Mouse (Mus musculus) heart, embryonic 10.5 days (tissue): Measurements from ENCODE around the gene Zfhx3. TPM values are rescaled to one million over a fixed set of nuclear protein-coding genes. Genes with fewer than 3 reads are reported as not detected.

ENCODE experiments used
- DNase-seq: peaks from one replicate; pipeline ENCODE4 v3.0.0-alpha.2; 2017; ENCODE audit warnings: low spot score
- H3K27ac ChIP-seq: fragments of 300-500 bp; sonication (generic); 2 replicates; pipeline ENCODE4 v1.5.1; 2016; ENCODE audit warnings: mild to moderate bottlenecking
- H3K27me3 ChIP-seq: fragments of 300-500 bp; sonication (generic); 2 replicates; pipeline ENCODE4 v1.6.1; 2016; ENCODE audit warnings: mild to moderate bottlenecking; ENCODE audit not compliant: poor library complexity, insufficient read depth, severe bottlenecking
- H3K36me3 ChIP-seq: fragments of 300-500 bp; sonication (generic); 2 replicates; pipeline ENCODE4 v1.6.1; 2016; ENCODE audit warnings: mild to moderate bottlenecking, moderate library complexity
- H3K4me1 ChIP-seq: fragments of 300-500 bp; sonication (generic); 2 replicates; pipeline ENCODE4 v1.6.1; 2016; ENCODE audit warnings: mild to moderate bottlenecking
- H3K4me3 ChIP-seq: fragments of 300-500 bp; sonication (generic); 2 replicates; pipeline ENCODE4 v1.5.1; 2016; ENCODE audit warnings: mild to moderate bottlenecking, moderate library complexity
- H3K9me3 ChIP-seq: fragments of 300-500 bp; sonication (generic); 2 replicates; pipeline ENCODE4 v1.6.1; 2016; ENCODE audit warnings: mild to moderate bottlenecking, moderate library complexity
- WGBS: fragments of 180-500 bp; shearing (Covaris S2); methylation state at CpG from one replicate; pipeline ENCODE4 v1.1.7; 2016; 5-methylcytosine and 5-hydroxymethylcytosine counted together
- polyA plus RNA-seq: library from polyadenylated mRNA; unstranded; fragments of >200 nt; fragmentation: Nextera tagmentation; extraction: Ambion mirVana; gene quantifications from 2 replicates; pipeline ENCODE4 v1.2.1, GENCODE M21; 2016

Zfhx3 gene
- polyA plus RNA-seq, 1 experiment from 2014 or later, result 9.7 TPM

- H3K27me3 ChIP-seq, result no peaks in the 10 kb centered on the region
- no peak overlapping the region for H3K27ac ChIP-seq
- H3K36me3 ChIP-seq, result no peaks in the 10 kb centered on the region
- H3K4me1 ChIP-seq, result no peaks in the 10 kb centered on the region
- no peaks in the 10 kb centered on the region for H3K9me3 ChIP-seq
- WGBS, result 87% methylated on average over 3 of the region's 3 CpGs
- no peak overlapping the region for H3K4me3 ChIP-seq
- DNase-seq, result no peak
Observed at GRCm38 (mm10) chr8:108470269-108470668, 527.8 kb downstream of the Zfhx3 start.

GRCm38 (mm10) chr8:108474556-108474955, 532.1 kb downstream of the Zfhx3 start:
- no peak overlapping the region for H3K4me3 ChIP-seq
- DNase-seq, result no peak
- H3K36me3 ChIP-seq, result no peaks in the 10 kb centered on the region
- H3K9me3 ChIP-seq, result no peaks in the 10 kb centered on the region
- H3K4me1 ChIP-seq, result peaks cover 6% of the 10 kb centered on the region; the same call in 1 of the 2 replicates
- 80% methylated on average over 10 of the region's 10 CpGs for WGBS
- no peak overlapping the region for H3K27ac ChIP-seq
- no peaks in the 10 kb centered on the region for H3K27me3 ChIP-seq

- Histone ChIP-seq H3K36me3 (no peaks in the 10 kb centered on the region), H3K9me3 (no peaks in the 10 kb centered on the region), H3K27me3 (no peaks in the 10 kb centered on the region), H3K27ac (no peak overlapping the region), H3K4me3 (no peak overlapping the region), H3K4me1 (peaks cover 19% of the 10 kb centered on the region)
- WGBS, result 43% methylated on average over 8 of the region's 8 CpGs
- DNase-seq, result no peak
Observed at GRCm38 (mm10) chr8:108478131-108478530, 535.7 kb downstream of the Zfhx3 start.

- 63% methylated on average over 12 of the region's 12 CpGs for WGBS
- Histone ChIP-seq H3K9me3 (no peaks in the 10 kb centered on the region), H3K4me1 (peaks cover 19% of the 10 kb centered on the region), H3K4me3 (no peak overlapping the region), H3K36me3 (no peaks in the 10 kb centered on the region), H3K27me3 (no peaks in the 10 kb centered on the region), H3K27ac (no peak overlapping the region)
- no peak for DNase-seq
Observed at GRCm38 (mm10) chr8:108480141-108480540, 537.7 kb downstream of the Zfhx3 start.

- no peaks in the 10 kb centered on the region for H3K27me3 ChIP-seq
- H3K4me3 ChIP-seq, result no peak overlapping the region
- no peaks in the 10 kb centered on the region for H3K9me3 ChIP-seq
- 34% methylated on average over 11 of the region's 11 CpGs for WGBS
- peak overlapping the region; percentile 64 for H3K27ac ChIP-seq
- no peak for DNase-seq
- peaks cover 19% of the 10 kb centered on the region for H3K4me1 ChIP-seq
- no peaks in the 10 kb centered on the region for H3K36me3 ChIP-seq
Observed at GRCm38 (mm10) chr8:108481167-108481815, 538.8 kb downstream of the Zfhx3 start.

- no peak for DNase-seq
Observed at GRCm38 (mm10) chr8:108496101-108496500, 553.7 kb downstream of the Zfhx3 start.

GRCm38 (mm10) chr8:108506779-108507178, 564.3 kb downstream of the Zfhx3 start:
- no peak for DNase-seq
- Histone ChIP-seq H3K36me3 (no peaks in the 10 kb centered on the region), H3K27me3 (no peaks in the 10 kb centered on the region), H3K4me1 (no peaks in the 10 kb centered on the region), H3K27ac (no peak overlapping the region), H3K4me3 (no peak overlapping the region), H3K9me3 (no peaks in the 10 kb centered on the region)
- WGBS, result 78% methylated on average over 3 of the region's 3 CpGs

More at GRCm38 (mm10) chr8:108496101-108496500, 553.7 kb downstream of the Zfhx3 start:
- H3K27me3 ChIP-seq, result no peaks in the 10 kb centered on the region
- no peak overlapping the region for H3K27ac ChIP-seq
- H3K4me3 ChIP-seq, result no peak overlapping the region
- 84% methylated on average over 12 of the region's 12 CpGs for WGBS
- no peaks in the 10 kb centered on the region for H3K4me1 ChIP-seq
- H3K9me3 ChIP-seq, result no peaks in the 10 kb centered on the region
- H3K36me3 ChIP-seq, result no peaks in the 10 kb centered on the region

- no peak for DNase-seq
- H3K36me3 ChIP-seq, result no peaks in the 10 kb centered on the region
- H3K4me1 ChIP-seq, result no peaks in the 10 kb centered on the region
- H3K27ac ChIP-seq, result no peak overlapping the region
- no peaks in the 10 kb centered on the region for H3K27me3 ChIP-seq
- H3K4me3 ChIP-seq, result no peak overlapping the region
- no peaks in the 10 kb centered on the region for H3K9me3 ChIP-seq
- WGBS, result 87% methylated on average over 3 of the region's 3 CpGs
Observed at GRCm38 (mm10) chr8:108507769-108508168, 565.3 kb downstream of the Zfhx3 start.

GRCm38 (mm10) chr8:108510641-108511325, 568.3 kb downstream of the Zfhx3 start:
- 66% methylated on average over 14 of the region's 14 CpGs for WGBS
- Histone ChIP-seq H3K36me3 (no peaks in the 10 kb centered on the region), H3K27ac (no peak overlapping the region), H3K9me3 (no peaks in the 10 kb centered on the region), H3K4me3 (no peak overlapping the region), H3K4me1 (no peaks in the 10 kb centered on the region), H3K27me3 (no peaks in the 10 kb centered on the region)
- no peak for DNase-seq

GRCm38 (mm10) chr8:108518116-108518515, 575.7 kb downstream of the Zfhx3 start:
- Histone ChIP-seq H3K4me3 (no peak overlapping the region), H3K9me3 (no peaks in the 10 kb centered on the region), H3K36me3 (no peaks in the 10 kb centered on the region), H3K4me1 (no peaks in the 10 kb centered on the region), H3K27me3 (no peaks in the 10 kb centered on the region), H3K27ac (no peak overlapping the region)
- no peak for DNase-seq
- WGBS, result 91% methylated on average over 7 of the region's 7 CpGs

GRCm38 (mm10) chr8:108522050-108522449, 579.6 kb downstream of the Zfhx3 start:
- DNase-seq, result peak; percentile 46
- Histone ChIP-seq H3K9me3 (no peaks in the 10 kb centered on the region), H3K27me3 (no peaks in the 10 kb centered on the region), H3K36me3 (no peaks in the 10 kb centered on the region), H3K4me1 (no peaks in the 10 kb centered on the region), H3K4me3 (no peak overlapping the region), H3K27ac (no peak overlapping the region)
- 76% methylated on average over 4 of the region's 4 CpGs for WGBS

- peak; percentile 67 for DNase-seq
- Histone ChIP-seq H3K27ac (no peak overlapping the region), H3K36me3 (no peaks in the 10 kb centered on the region), H3K4me1 (no peaks in the 10 kb centered on the region), H3K4me3 (no peak overlapping the region), H3K9me3 (no peaks in the 10 kb centered on the region), H3K27me3 (no peaks in the 10 kb centered on the region)
- 90% methylated on average over 7 of the region's 7 CpGs for WGBS
Observed at GRCm38 (mm10) chr8:108529421-108529820, 587.0 kb downstream of the Zfhx3 start.

- DNase-seq, result peak; percentile 68
- 81% methylated on average over 16 of the region's 16 CpGs for WGBS
- H3K36me3 ChIP-seq, result no peaks in the 10 kb centered on the region
Observed at GRCm38 (mm10) chr8:108535121-108535876, 592.9 kb downstream of the Zfhx3 start.

More at GRCm38 (mm10) chr8:108535121-108535876, 592.9 kb downstream of the Zfhx3 start:
- Histone ChIP-seq H3K27me3 (peaks cover 22% of the 10 kb centered on the region), H3K4me1 (peaks cover 13% of the 10 kb centered on the region; the same call in 1 of the 2 replicates), H3K4me3 (no peak overlapping the region), H3K27ac (no peak overlapping the region), H3K9me3 (no peaks in the 10 kb centered on the region)
